Mouse (Mus musculus) embryonic fibroblast, embryonic 13.5 days (primary cell): ENCODE results near the gene Hpd.

ENCODE experiments used
- CTCF ChIP-seq: IDR thresholded peaks from 2 replicates; pipeline ENCODE4 v1.5.1; 2011; ENCODE audit warnings: mild to moderate bottlenecking, control low read depth, low read length, moderate library complexity, borderline replicate concordance; ENCODE audit not compliant: insufficient read depth
- POLR2A ChIP-seq: IDR thresholded peaks from 2 replicates; pipeline ENCODE4 v1.6.1; 2011; ENCODE audit warnings: low read depth, mild to moderate bottlenecking, control low read depth, low read length, moderate library complexity

DNA sequence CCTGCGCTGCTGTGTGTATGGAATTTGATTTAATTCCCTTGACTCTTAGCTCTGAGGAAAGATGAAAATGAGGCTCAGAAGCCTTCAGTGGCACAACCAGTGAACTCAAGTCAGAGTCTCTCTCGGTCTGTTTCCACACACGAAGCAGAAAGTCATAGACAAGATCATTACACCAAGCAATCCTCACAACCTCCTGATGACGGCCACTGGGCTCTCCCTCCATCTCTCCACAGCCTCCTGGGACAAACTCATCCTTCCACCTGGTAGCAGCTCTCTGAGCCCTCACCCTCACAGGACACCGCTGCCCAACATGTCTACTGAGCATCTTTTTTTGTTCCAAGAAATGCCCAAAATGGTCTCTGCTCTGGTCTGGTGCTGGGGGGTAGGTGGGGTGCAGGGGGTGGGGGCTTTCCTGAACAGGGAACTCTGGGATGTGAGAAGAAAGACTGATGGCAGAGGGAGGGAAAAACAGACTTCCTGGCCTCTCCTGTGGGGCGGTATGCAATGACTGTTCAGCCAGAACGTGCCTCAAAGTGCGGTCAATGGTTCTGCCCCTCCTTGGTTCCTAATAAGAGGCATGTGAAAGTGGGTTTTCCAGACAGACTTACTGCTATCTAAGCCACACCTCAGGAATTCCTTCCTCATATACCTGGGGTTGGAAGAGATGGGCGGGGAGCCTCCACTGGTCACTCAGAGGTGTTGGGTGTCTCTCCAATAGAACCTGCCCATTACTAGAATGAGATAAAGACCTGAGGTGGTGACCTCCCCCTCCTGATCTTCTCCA, 52.3 kb downstream of the Hpd start:
- no peak for TF ChIP-seq CTCF
- no peak for TF ChIP-seq POLR2A
